Mouse (Mus musculus) left cerebral cortex, postnatal 10 days (tissue): ENCODE measurements around the gene Mafk. TPM values are rescaled to one million over a fixed set of nuclear protein-coding genes. Genes with fewer than 3 reads are reported as not detected.
"Not testable (repeated sequence)": the region's sequence is repeated elsewhere in the genome, so short reads cannot be mapped to it uniquely, and the experiment has no call there.

Experiments
- DNase-seq, 2 experiments: peaks; one replicate each; pipeline ENCODE4 v3.0.0; 2021 to 2022; ENCODE audit warnings: low spot score in 2 of 2, mixed read lengths in 1 of 2; ENCODE audit errors: extremely low spot score in 1 of 2
- intact Hi-C: fragments of 180-260 bp; cut with DNase I; formaldehyde crosslinking; loops from one replicate; pipeline ENCODE4 v1.15.1; 2025
- total RNA-seq, 2 experiments: library from RNA; stranded (reverse); gene quantifications; 2 replicates each; pipeline ENCODE4 v1.2.3; 2021

Gene Mafk
- 1 to 10 TPM; 7.0 to 7.8 TPM for total RNA-seq

- DNase-seq, result peak; percentile 88 to 96
- intact Hi-C loops, result no loop called here
Observed at GRCm38 (mm10) chr5:139791227-139792158, at the start of gene Mafk. Gene Mafk (plus strand): TSS chr5:139791513.

GRCm38 (mm10) chr5:139742640-139743039 lies 48.7 kb upstream of the Mafk start:
- not testable (repeated sequence) for DNase-seq
- intact Hi-C loops, result loop anchor here (10.0 kb wide), 1 partner anchor 408 kb away; no protein-coding TSS in a partner anchor

GRCm38 (mm10) chr5:139745771-139746170 lies 45.5 kb upstream of the Mafk start:
- peak; percentile 27 to 60 for DNase-seq
- intact Hi-C loops, result loop anchor here (10.0 kb wide), 1 partner anchor 411 kb away; no protein-coding TSS in a partner anchor

GRCm38 (mm10) chr5:139749413-139750125 lies 41.7 kb upstream of the Mafk start:
- intact Hi-C loops, result loop anchor here (2.0 to 10.0 kb wide), 2 partner anchors 33 to 415 kb away; no protein-coding TSS in a partner anchor

GRCm38 (mm10) chr5:139750535-139750934 lies 40.8 kb upstream of the Mafk start:
- intact Hi-C loops, result loop anchor here (2.0 kb wide), 1 partner anchor 34 kb away; no protein-coding TSS in a partner anchor
- peak; percentile 30 to 63 for DNase-seq

More at GRCm38 (mm10) chr5:139749413-139750125, 41.7 kb upstream of the Mafk start:
- DNase-seq, result peak in 1 of 2 experiments; percentile 42

- peak; percentile 34 to 78 for DNase-seq
- intact Hi-C loops, result no loop called here
Observed at GRCm38 (mm10) chr5:139754753-139755152, 36.6 kb upstream of the Mafk start.

GRCm38 (mm10) chr5:139756135-139756534 lies 35.2 kb upstream of the Mafk start:
- intact Hi-C loops, result no loop called here
- peak in 1 of 2 experiments; percentile 26 for DNase-seq

GRCm38 (mm10) chr5:139756586-139756985 lies 34.7 kb upstream of the Mafk start:
- peak in 1 of 2 experiments; percentile 52 for DNase-seq
- intact Hi-C loops, result no loop called here

GRCm38 (mm10) chr5:139758096-139758495 lies 33.2 kb upstream of the Mafk start:
- intact Hi-C loops, result no loop called here
- peak in 1 of 2 experiments; percentile 47 for DNase-seq

GRCm38 (mm10) chr5:139764296-139764695 lies 27.0 kb upstream of the Mafk start:
- peak in 1 of 2 experiments; percentile 36 for DNase-seq
- intact Hi-C loops, result no loop called here

GRCm38 (mm10) chr5:139768216-139768615 lies 23.1 kb upstream of the Mafk start:
- DNase-seq, result peak in 1 of 2 experiments; percentile 41
- intact Hi-C loops, result no loop called here

- peak; percentile 96 for DNase-seq
- intact Hi-C loops, result no loop called here
Observed at GRCm38 (mm10) chr5:139775216-139775926, 15.9 kb upstream of the Mafk start, which contains the start of gene Ints1. Gene Ints1 (minus strand): TSS chr5:139775674.

- DNase-seq, result no peak
- intact Hi-C loops, result no loop called here
Observed at GRCm38 (mm10) chr5:139776966-139777365, 14.3 kb upstream of the Mafk start.

GRCm38 (mm10) chr5:139781406-139781805 lies 9.9 kb upstream of the Mafk start:
- DNase-seq, result no peak
- intact Hi-C loops, result no loop called here

GRCm38 (mm10) chr5:139789466-139789865 lies 1.8 kb upstream of the Mafk start:
- DNase-seq, result no peak

GRCm38 (mm10) chr5:139792159-139792775 lies 954 bp downstream of the Mafk start:
- DNase-seq, result no peak
- intact Hi-C loops, result no loop called here

More at GRCm38 (mm10) chr5:139789466-139789865, 1.8 kb upstream of the Mafk start:
- intact Hi-C loops, result no loop called here

- intact Hi-C loops, result no loop called here
Observed at GRCm38 (mm10) chr5:139792966-139793337, 1.6 kb downstream of the Mafk start.

More at GRCm38 (mm10) chr5:139792966-139793337, 1.6 kb downstream of the Mafk start:
- DNase-seq, result no peak
